Mouse (Mus musculus): ENCODE results near the gene Kcnk13.

GRCm38 (mm10) chr12:99923703-99924102, 40.6 kb upstream of the Kcnk13 start:
- TF ChIP-seq CTCF (IDR thresholded peaks at IDR 0.05; ENCODE audit: low read depth, low read length) (no peak), TAL1 (conservative IDR thresholded peaks at IDR 0.05; ENCODE audit: low read depth, low read length) (no peak)

Measured in G1E (cell line).